Mouse (Mus musculus) common myeloid progenitor, adult 5-6 weeks (primary cell): Measurements from ENCODE around the gene Ppp1r13b. TPM values are rescaled to one million over a fixed set of nuclear protein-coding genes. Genes with fewer than 3 reads are reported as not detected.

Source experiments
- ATAC-seq: replicated peaks from 2 replicates; pipeline ENCODE4 v1.8.0; 2016; ENCODE audit warnings: low read depth, mild to moderate bottlenecking, moderate TSS enrichment, inconsistent platforms; ENCODE audit not compliant: poor library complexity, severe bottlenecking
- total RNA-seq: library from RNA; stranded (forward); fragments of 200-1000, 187-1606 nt; gene quantifications from 2 replicates; pipeline ENCODE4 v1.2.3, GENCODE M21; 2017

Gene Ppp1r13b
- total RNA-seq, result 12.7 and 18.3 TPM in 2 replicates

DNA sequence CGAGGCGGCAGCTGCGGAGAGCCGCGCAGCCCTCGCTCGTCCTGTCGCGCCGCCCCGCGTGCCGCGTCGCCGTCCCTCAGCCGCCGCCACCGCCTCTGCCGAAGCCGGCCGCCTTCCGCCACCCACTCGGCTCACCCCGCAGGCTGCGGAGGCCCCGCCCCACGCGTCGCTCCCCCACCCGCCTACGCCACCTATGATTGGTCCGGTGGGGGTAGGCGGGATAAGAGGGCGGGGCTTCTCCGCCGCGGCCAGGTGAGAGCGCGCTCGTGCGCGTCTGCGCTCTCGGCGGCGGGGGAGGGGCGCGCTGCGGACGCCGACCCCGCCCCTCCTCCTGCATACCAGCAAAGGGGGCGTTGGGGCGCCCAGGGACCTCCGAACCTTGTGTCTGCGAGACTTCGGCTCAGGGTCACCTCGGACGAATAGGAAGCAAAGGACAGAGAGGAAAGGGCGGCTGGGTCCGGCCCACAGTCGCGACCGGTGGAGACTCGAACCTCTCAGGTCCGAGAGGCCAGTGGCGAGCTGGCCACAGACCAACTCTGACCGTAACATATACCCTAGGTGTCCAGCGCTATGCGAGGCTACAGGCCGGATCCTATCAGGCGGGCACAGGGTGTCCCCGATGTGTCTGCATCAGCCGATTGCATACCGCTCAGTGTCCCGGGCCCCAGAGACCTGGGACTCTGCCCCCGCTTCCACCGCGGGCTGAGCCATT lies at the start of gene Ppp1r13b:
Ppp1r13b (minus strand) TSS at position 141 of the 712 bp plus-strand sequence.
- ATAC-seq, result peak; percentile 80

DNA sequence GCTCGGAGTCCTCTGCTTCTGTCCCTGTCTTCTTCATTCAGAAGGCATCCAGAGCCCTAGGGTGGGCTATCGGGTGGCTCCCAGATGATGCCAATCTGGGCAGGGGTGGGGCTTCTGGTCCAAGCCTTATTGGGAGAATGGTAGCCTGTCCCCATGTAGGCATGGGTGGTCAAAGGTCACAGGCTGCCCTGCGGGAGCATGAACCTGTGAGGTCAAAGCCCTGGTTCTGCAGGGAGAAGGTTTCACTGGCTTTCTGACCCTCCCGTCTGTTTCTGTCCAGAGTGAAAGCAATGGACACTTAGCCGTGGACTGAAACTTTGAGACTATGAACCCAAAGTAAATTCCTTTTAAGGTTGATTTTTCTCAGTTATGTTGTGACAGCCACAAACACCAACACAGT lies 48.3 kb upstream of the Ppp1r13b start:
- ATAC-seq, result no peak

DNA sequence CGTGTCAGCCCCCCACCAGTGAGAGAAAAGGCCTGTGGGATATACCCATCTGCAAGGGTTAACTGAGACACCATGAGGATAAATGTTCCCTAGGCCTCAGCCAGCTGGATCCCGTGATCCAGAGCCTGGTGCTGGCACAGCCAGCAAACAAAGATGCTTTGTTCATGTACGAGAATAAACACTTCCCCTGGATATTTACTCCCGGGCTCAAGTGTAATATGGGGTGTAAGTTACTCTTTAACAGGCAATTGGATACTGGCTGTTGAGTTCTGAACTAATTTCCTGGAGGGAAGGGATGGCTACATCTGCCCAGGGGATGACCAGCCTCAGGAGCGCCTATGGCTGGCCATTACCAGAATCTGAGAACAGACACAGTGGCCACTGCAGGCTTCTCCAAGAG lies 43.8 kb upstream of the Ppp1r13b start:
- ATAC-seq, result no peak

DNA sequence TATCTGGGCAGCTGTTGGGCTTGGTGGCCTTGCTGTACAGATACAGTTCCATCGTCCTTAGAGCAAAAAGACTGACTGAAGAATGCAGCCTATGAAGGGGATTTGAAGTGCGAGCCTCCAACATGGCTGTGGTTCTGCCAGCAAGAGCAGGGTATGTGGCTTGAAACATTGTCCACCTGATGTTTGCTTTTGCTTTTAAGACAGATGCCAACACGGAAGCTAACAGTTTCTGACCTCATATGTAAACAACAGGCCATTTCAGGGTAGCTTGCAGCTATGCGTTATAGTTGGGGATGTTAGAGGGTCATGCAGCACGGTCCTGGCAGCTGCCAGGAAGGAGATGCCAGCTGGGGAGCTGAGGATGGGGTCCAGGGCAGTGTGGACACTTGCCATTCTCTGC lies 42.6 kb upstream of the Ppp1r13b start:
- no peak for ATAC-seq

DNA sequence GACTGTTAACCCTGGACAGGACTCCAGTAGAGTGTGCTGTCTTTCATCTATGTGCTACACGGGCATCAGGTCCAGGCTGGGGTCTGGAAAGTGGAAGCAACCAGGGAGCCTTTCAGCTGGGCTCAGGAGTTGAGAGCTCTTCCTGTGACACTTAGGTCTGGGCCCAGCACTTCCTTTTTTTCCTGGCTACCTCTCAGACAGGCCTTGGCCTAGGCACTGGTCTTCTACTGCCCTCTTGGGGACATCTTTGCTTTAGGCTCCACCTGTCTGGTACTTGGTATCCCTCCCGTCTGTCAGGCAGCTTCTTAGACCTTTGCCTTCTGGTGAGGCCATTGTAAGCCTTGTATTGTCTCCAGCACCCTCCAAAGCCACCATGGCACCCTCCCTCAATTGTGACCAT lies 38.8 kb upstream of the Ppp1r13b start:
- peak; percentile 43 for ATAC-seq

GRCm38 (mm10) chr12:111945765-111946655 lies 38.1 kb upstream of the Ppp1r13b start:
- peak; percentile 52 for ATAC-seq

GRCm38 (mm10) chr12:111945115-111945514 lies 37.2 kb upstream of the Ppp1r13b start:
- ATAC-seq, result peak; percentile 10

DNA sequence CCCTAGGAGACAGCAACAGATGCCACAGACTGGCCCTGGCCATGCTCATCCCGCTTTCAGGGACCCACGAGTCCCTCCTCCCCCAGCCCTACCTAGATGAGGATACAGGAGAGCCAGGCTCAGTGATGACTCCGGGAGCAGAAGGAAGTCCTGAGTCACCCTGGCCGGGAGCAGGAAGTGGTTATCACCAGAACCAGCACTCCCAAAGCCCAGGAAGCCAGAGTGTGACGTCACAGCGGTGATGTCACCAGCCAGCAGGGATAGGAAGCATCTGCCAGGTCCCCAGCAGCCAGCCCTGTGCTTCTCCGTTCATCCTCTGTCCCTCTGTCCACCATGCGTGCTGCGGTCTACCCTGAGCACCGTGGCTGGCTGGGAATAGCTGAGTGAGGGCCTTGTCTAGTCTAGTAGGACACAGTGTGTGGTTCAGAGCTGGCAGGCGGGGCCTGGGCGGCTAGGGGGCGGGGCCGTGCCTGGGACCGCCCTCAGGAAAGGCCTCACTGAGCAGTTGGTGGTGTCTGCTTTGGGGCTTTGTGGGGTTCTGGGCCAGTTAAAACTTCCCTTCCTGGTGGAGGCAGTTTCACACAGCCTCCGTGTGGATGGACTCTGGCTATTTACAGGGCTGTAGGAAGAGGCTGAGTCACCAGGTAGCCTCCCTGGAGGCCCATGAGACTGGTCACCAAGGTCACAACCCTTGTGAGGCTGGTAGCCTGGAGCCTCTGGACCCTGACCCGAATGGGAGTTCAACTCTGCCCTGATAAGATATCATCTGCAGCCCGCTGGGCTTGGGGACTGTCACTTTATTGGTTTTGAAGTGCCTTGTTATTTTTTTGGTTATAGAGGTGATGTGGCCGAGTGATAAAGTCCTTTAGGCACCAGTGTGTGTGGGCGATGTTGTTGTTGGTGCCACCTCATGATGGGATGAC lies 36.4 kb upstream of the Ppp1r13b start:
- ATAC-seq, result peak; percentile 58

DNA sequence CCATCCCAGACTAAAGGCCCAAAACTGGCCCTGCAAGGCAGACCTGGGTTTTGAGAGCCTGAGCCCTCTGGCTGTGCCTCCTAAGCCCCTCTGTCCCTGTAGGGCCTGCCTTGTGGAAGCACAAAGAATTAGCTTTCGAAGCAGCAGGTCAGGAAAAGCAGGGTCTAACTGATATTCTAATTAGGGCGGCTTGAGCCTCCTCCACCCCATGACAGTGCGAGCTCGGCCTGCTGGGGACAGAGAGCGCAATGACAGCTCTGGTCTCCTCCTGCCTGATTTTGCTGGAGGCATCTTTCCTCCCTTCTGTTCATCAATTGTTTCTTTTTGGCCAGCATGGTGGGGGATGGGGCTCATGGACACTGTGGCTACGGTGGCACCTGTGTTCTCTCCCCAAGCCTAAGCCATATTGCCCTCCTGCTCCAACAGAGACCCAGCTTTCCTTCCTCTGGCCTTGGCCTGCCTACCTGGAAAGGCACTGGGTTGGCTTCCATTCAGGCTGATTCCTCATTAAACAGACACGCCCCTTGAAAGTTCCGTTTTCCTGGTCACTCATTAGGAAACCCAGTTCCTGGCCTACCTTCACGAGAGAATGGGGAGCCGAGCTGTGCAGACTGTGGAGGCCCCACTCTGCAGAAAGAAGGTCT lies 35.6 kb upstream of the Ppp1r13b start:
- ATAC-seq, result no peak

DNA sequence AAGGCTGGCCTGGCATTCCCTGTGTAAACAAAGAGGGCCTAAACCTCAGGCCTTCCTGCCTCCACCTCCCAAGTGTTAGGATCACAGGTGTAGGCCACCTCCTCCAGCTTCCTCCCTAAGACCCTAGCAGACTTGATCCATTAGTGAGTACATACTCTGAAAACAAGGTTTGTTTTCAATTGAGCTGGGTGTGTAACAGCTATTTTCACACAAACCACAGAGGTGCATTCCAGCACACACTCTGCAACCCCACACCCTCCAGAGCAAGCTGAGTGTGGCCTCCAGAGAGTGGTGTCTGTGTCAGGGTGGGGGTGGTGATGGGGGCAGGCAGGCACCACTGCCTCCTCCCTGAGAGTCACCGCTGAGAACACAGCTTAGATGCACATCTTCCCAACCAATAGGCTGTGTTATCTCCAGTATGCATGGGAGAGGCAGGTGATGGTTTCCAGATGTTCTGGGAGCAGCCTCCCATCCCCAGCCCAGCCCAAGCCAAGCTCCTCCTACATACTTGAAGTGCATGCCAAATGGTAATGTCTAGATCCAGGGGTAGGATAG lies 30.8 kb upstream of the Ppp1r13b start:
- ATAC-seq, result no peak

DNA sequence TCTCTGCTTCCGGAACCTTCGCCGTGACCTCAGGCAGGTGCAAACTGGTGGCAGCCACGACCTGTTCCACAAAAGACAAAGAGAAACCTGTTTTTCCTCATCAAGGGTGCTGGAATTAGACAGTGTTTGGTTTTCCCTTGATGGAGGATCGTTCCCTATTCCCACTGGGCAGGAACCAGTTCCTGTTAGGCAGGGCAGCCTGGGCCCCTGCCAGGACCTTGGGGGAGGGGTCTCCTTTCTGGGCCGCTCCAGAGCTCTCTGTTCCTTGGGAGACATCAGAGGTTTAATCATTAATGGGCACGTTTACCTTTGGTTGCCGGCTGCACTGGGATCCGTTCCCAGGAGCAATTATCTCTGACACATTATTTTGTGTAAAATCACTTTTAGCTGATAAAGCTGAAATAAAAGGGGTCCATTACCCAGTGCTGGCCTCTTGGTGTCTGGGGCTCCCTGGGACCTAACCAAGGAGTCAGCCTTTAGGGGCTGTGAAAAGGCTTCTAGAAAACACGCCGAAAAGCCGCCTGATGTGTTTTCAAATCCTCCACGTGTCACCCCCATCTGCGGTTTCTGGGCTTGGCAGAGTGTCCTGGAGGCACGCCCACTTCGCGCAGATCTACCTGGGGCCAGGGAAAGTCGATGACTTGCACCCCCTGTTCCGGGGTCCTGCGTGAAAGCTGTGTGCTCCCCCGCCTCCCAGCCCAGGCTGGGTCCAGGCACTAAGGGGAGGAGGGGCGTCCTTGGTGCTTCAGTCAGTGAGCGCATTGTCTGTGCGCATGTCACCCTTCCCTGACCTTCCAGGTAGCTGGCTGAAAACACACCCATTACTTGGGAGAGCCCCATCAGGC lies 29.0 kb upstream of the Ppp1r13b start:
- no peak for ATAC-seq

- ATAC-seq, result no peak
These were observed 26.1 kb upstream of the Ppp1r13b start for GRCm38 (mm10) chr12:111933971-111934370.

DNA sequence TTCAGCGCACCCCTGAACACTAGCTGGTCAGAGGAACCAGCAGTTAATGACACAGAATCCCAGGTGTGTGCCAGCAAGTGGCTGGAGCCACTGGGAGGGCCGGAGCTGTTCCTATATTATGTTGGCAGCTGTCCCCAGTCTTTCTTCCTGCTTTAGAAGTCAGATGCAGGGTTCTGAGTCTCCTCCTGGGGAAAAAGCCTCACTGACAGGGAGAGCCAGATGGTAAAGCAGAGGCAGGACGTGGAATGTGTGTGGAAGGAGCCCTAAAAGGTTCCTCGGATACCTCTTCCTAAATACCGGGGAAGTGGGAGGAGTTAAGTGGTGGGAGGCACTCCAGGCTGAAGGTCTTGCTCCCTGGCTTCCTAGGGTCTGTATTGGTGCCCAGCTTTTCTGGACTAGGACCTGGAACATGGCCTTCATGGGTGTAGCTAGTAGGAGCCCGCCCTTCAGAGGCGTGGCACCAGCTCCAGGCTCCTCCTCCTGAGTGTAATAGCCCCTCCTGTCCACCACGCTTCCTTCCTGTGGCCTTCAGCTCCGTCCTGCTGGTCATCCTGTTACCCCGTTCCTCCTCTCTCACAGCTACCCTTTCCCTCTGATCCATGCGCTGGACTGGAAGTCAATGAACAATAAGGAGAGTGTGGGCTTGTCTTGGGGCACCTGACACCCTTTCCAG lies 25.3 kb upstream of the Ppp1r13b start:
- ATAC-seq, result peak; percentile 78

- no peak for ATAC-seq
These were observed 24.6 kb upstream of the Ppp1r13b start for GRCm38 (mm10) chr12:111932513-111932912.

- no peak for ATAC-seq
These were observed 23.6 kb upstream of the Ppp1r13b start for GRCm38 (mm10) chr12:111931411-111932025.

GRCm38 (mm10) chr12:111928411-111928966 lies 20.6 kb upstream of the Ppp1r13b start:
- no peak for ATAC-seq

- ATAC-seq, result peak; percentile 46
These were observed 19.4 kb upstream of the Ppp1r13b start for GRCm38 (mm10) chr12:111927338-111927737.
